In genomic region chrX:162591005-162591801, GRCm38 (mm10) we compare ENCODE assay signal across 10 mouse cellular contexts. TPM values are rescaled to one million over a fixed set of nuclear protein-coding genes. Genes with fewer than 3 reads are reported as not detected.
A peak's percentile ranks its signal among the peaks of the same experiment; 100 is the strongest.
DNase-seq lines count a peak whose midpoint lies in the region; ATAC-seq and TF ChIP-seq lines count a peak whose summit lies in the region.
"Had no signal": no experiment of that assay in that cellular context is flagged by ENCODE, and none has a peak within 500 bp of the region (broad histone marks: within the 10 kb centered on the region; RNA-seq: fewer than 3 reads in every experiment).

No protein-coding gene starts in this region.

- H3K4me3 ChIP-seq in layer of hippocampus, adult 2 months, result no peak overlapping the region
- no peak overlapping the region for H3K4me3 ChIP-seq in hindbrain, postnatal 0 days (ENCODE audit: low read length)
- H3K4me3 ChIP-seq: myocyte had no signal

- no peaks in the 10 kb centered on the region for H3K36me3 ChIP-seq in hindbrain, postnatal 0 days (ENCODE audit: insufficient read depth, low read length)

- 56% methylated on average over 8 of the region's 8 CpGs for WGBS in hindbrain, postnatal 0 days

- no peaks in the 10 kb centered on the region for H3K9me3 ChIP-seq in hindbrain, postnatal 0 days (ENCODE audit: low read length)

- TF ChIP-seq CTCF in layer of hippocampus, adult 2 months (conservative IDR thresholded peaks at IDR 0.05), result no peak
- TF ChIP-seq CTCF in hindbrain, postnatal 0 days (IDR thresholded peaks at IDR 0.05; ENCODE audit: low read depth), result no peak

- peak overlapping the region; percentile 65; the same call in 1 of the 2 replicates for H3K27ac ChIP-seq in layer of hippocampus, adult 2 months
- no peak overlapping the region for H3K27ac ChIP-seq in hindbrain, postnatal 0 days

- H3K4me2 ChIP-seq in hindbrain, postnatal 0 days (ENCODE audit: low read depth, low read length), result no peak overlapping the region

- no peak for ATAC-seq in hindbrain, postnatal 0 days

- no peak for DNase-seq in layer of hippocampus, adult 2 months (ENCODE audit: low spot score in 2 of 2)
- DNase-seq in layer of hippocampus, adult 11-12 months (ENCODE audit: low spot score), result no peak
- DNase-seq in urinary bladder, postnatal 14 days (ENCODE audit: low spot score), result peak; percentile 6
- DNase-seq in urinary bladder, postnatal 25 days (ENCODE audit: low spot score), result no peak
- DNase-seq in hindbrain, postnatal 0 days (ENCODE audit: low spot score), result peak; percentile 25
- DNase-seq in layer of hippocampus, adult 8-10 months (ENCODE audit: low spot score in 2 of 2), result no peak
- DNase-seq in ovary, postnatal 10 days (ENCODE audit: low spot score), result no peak
- DNase-seq: heart, postnatal 10 days; right cerebral cortex, postnatal 14 days had no signal

- H3K9ac ChIP-seq in hindbrain, postnatal 0 days (replicated peaks; ENCODE audit: low read length), result no peak overlapping the region

- H3K27me3 ChIP-seq in hindbrain, postnatal 0 days (ENCODE audit: insufficient read depth, low read length), result no peaks in the 10 kb centered on the region

- H3K4me1 ChIP-seq in hindbrain, postnatal 0 days (ENCODE audit: insufficient read depth, low read length), result no peaks in the 10 kb centered on the region

RNA-seq across cellular contexts. Expression of gene Reps2, which starts 52.2 kb away (rescaled TPM):
- total RNA-seq in layer of hippocampus, adult 2 months (2021), result 100 to 1,000 TPM; 150 to 171 TPM
- 10.9 and 11.3 TPM in 2 replicates for total RNA-seq in hindbrain, postnatal 0 days (2014; rRNA removed)
- 1.9 and 2.4 TPM in 2 replicates for polyA plus RNA-seq in hindbrain, postnatal 0 days (2015; fragmentation: Nextera tagmentation; extraction: Ambion mirVana)
- total RNA-seq in layer of hippocampus, adult 8-10 months (2022), result 100 to 1,000 TPM; 127 to 163 (median 150) TPM

Comparison
In these comparisons a context has a peak if more than half of its experiments do, and no peak if none do; other contexts are left out.
1. DNase-seq: peak in urinary bladder, postnatal 14 days (single experiment) and hindbrain, postnatal 0 days (single experiment); none in layer of hippocampus, adult 2 months (0 of 2), layer of hippocampus, adult 11-12 months (single experiment), urinary bladder, postnatal 25 days (single experiment), layer of hippocampus, adult 8-10 months (0 of 2) and ovary, postnatal 10 days (single experiment).
2. RNA of gene Reps2, which starts 52.2 kb away (total RNA-seq): 150 to 171 TPM in layer of hippocampus, adult 2 months and 127 to 163 TPM in layer of hippocampus, adult 8-10 months; 10.9 to 11.3 TPM in hindbrain, postnatal 0 days; every median in the first group is over 10 times any median in the second.